Mouse (Mus musculus) ZHBTc4 (cell line): ENCODE data around the gene Gm21586.
"Not testable (repeated sequence)": the region's sequence is repeated elsewhere in the genome, so short reads cannot be mapped to it uniquely, and the experiment has no call there.

Experiments used
- DNase-seq: peaks from one replicate; pipeline ENCODE4 v3.0.0-alpha.2; 2011; ENCODE audit warnings: low read depth, low spot score

Gene Gm21586

GRCm38 (mm10) chr4:42439078-42439477, at the start of gene Gm21586:
TSS of gene Gm21586 (plus strand) at chr4:42439378.
- not testable (repeated sequence) for DNase-seq

- not testable (repeated sequence) for DNase-seq
Observed at GRCm38 (mm10) chr4:42466452-42466851, 27.3 kb downstream of the Gm21586 start, which contains the start of gene Gm2163. TSS of gene Gm2163 (plus strand) at chr4:42466752.
